Mouse (Mus musculus) yolk sac, embryonic 10.5 days (tissue): ENCODE measurements at regions not wholly inside any gene's neighbourhood (a gene's known extent, or its start where the extent isn't known, plus 50 kb on each side); places are given as distances from the start of the nearest gene placed in this dataset.

Experiments used
- DNase-seq: peaks from one replicate; pipeline ENCODE4 v3.0.0-alpha.2; 2017; ENCODE audit warnings: low spot score

DNA sequence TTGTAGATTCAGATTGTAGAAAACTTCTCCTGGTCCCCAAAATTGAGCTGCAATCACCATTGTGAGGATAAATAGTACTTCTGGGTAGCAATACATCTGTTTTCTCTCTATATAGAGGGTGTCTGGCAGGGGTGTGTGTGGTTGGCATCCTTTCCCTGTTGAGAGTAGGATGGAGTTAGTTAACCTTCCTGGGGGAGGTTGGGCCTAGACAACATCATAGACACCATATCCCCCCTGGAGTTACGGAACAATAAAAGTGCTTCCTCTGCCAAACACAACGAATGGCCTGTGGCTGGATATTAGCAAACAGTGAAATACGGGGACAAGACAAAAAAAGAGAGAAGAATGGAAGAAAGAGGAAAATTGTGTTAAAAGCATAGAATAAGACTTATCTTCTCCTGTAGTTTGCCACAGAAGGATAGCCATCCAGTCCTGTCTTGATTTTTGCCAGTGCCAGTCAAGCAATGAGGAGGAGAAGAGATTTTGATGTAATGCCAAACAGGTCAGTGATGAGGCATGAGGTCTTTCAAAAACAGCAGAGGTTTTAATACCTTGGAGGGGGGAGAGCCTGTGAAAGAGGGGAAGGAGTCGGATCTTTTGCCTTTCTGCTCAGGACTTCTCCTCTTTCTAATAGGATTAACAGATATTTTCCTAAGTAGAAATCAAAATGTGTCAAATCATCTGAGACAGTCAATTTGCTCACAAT lies 155.0 kb upstream of the Tmem161b start:
- DNase-seq, result no peak

DNA sequence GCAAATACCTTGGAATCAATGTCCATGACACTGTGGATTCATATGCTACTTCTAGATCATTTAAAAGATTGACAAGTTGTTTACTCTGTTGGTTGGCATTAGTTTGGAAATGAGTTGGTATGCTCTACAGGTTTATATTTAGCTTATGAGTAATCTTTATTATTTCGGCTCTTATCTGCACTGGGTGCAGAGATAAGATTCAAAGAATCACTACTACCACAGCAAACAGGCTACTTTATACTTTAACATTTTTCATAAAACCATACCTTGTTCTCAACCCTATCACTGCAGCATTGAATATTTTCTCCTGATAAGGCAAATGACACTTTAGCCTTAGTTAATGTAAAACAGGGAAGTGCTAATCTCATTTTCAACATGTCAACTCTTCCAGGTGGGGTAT lies 153.7 kb upstream of the Tmem161b start:
- DNase-seq, result no peak
